Mouse (Mus musculus): ENCODE data around the gene Trmu. TPM values are rescaled to one million over a fixed set of nuclear protein-coding genes. Genes with fewer than 3 reads are reported as not detected.

Gene Trmu
- 11.7 TPM for polyA plus RNA-seq (2014; fragmentation: Illumina TruSeq; extraction: RNeasy Lipid Tissue Mini Kit (QIAGEN cat#74804); ENCODE audit: low read depth, low replicate concordance)

GRCm38 (mm10) chr15:85878848-85879497 lies at the start of gene Trmu:
Trmu (plus strand) TSS chr15:85879312.

GRCm38 (mm10) chr15:85831954-85832590 lies 47.0 kb upstream of the Trmu start, which contains the start of gene Ttc38:
Ttc38 (plus strand) TSS chr15:85832306.

GRCm38 (mm10) chr15:85859490-85860031 lies 19.6 kb upstream of the Trmu start, which contains the start of gene Gtse1:
Gtse1 (plus strand) TSS chr15:85859745.

Other genes with a start within 250 kb of the Trmu start
- 5.3 TPM for gene Ppara, start 144.3 kb upstream of the Trmu start, polyA plus RNA-seq (2014; fragmentation: Illumina TruSeq; extraction: RNeasy Lipid Tissue Mini Kit (QIAGEN cat#74804); ENCODE audit: low read depth, low replicate concordance)
- 1.3 TPM for gene Cdpf1, start 67.6 kb upstream of the Trmu start, polyA plus RNA-seq (2014; fragmentation: Illumina TruSeq; extraction: RNeasy Lipid Tissue Mini Kit (QIAGEN cat#74804); ENCODE audit: low read depth, low replicate concordance)
- 0.12 TPM for gene Pkdrej, start 57.6 kb upstream of the Trmu start, polyA plus RNA-seq (2014; fragmentation: Illumina TruSeq; extraction: RNeasy Lipid Tissue Mini Kit (QIAGEN cat#74804); ENCODE audit: low read depth, low replicate concordance)
- 8.0 TPM for gene Ttc38, start 47.0 kb upstream of the Trmu start, polyA plus RNA-seq (2014; fragmentation: Illumina TruSeq; extraction: RNeasy Lipid Tissue Mini Kit (QIAGEN cat#74804); ENCODE audit: low read depth, low replicate concordance)
- gene Gtse1, start 19.6 kb upstream of the Trmu start, polyA plus RNA-seq (2014; fragmentation: Illumina TruSeq; extraction: RNeasy Lipid Tissue Mini Kit (QIAGEN cat#74804); ENCODE audit: low read depth, low replicate concordance): not detected
- not detected for gene Celsr1, start 154.5 kb downstream of the Trmu start, polyA plus RNA-seq (2014; fragmentation: Illumina TruSeq; extraction: RNeasy Lipid Tissue Mini Kit (QIAGEN cat#74804); ENCODE audit: low read depth, low replicate concordance)
- 2.0 TPM for gene Gramd4, start 178.4 kb downstream of the Trmu start, polyA plus RNA-seq (2014; fragmentation: Illumina TruSeq; extraction: RNeasy Lipid Tissue Mini Kit (QIAGEN cat#74804); ENCODE audit: low read depth, low replicate concordance)